Mouse (Mus musculus) liver, postnatal 0 days (tissue): ENCODE results near the gene Pdik1l. TPM values are rescaled to one million over a fixed set of nuclear protein-coding genes. Genes with fewer than 3 reads are reported as not detected.
A peak's percentile ranks its signal among the peaks of the same experiment; 100 is the strongest.

Source experiments
- ATAC-seq: fragments of 200-750 bp; cut with Nextera tagmentation; 2 replicates; pipeline ENCODE4 v1.8.0; 2017; ENCODE audit warnings: mild to moderate bottlenecking, moderate library complexity
- DNase-seq: peaks from one replicate; pipeline ENCODE4 v3.0.0-alpha.2; 2016
- H3K27ac ChIP-seq: fragments of 300-500 bp; sonication (generic); 2 replicates; pipeline ENCODE4 v1.5.1; 2014; ENCODE audit warnings: antibody characterized with exemption, moderate library complexity, mild to moderate bottlenecking, low read depth
- H3K27me3 ChIP-seq: fragments of 300-500 bp; sonication (generic); 2 replicates; pipeline ENCODE4 v1.6.1; 2014; ENCODE audit warnings: low read length, control low read depth, mixed read lengths; ENCODE audit not compliant: insufficient read depth
- H3K36me3 ChIP-seq: fragments of 300-500 bp; sonication (generic); replicated peaks from 2 replicates; pipeline ENCODE4 v1.6.1; 2014; ENCODE audit warnings: mild to moderate bottlenecking, control low read depth, low read length, moderate library complexity, mixed read lengths; ENCODE audit not compliant: insufficient read depth
- H3K4me1 ChIP-seq: fragments of 300-500 bp; sonication (generic); 2 replicates; pipeline ENCODE4 v1.6.1; 2014; ENCODE audit warnings: antibody characterized with exemption, mild to moderate bottlenecking, control low read depth; ENCODE audit not compliant: insufficient read depth
- H3K4me2 ChIP-seq: fragments of 300-500 bp; sonication (generic); 2 replicates; pipeline ENCODE4 v1.6.1; 2014; ENCODE audit warnings: low read depth, mild to moderate bottlenecking, low read length, moderate library complexity, mixed read lengths
- H3K4me3 ChIP-seq: fragments of 300-500 bp; sonication (generic); 2 replicates; pipeline ENCODE4 v1.5.1; 2014; ENCODE audit warnings: low read depth, low read length
- H3K9ac ChIP-seq: fragments of 300-500 bp; sonication (generic); replicated peaks from 2 replicates; pipeline ENCODE4 v1.6.1; 2014; ENCODE audit warnings: mild to moderate bottlenecking, moderate library complexity
- H3K9me3 ChIP-seq: fragments of 300-500 bp; sonication (generic); 2 replicates; pipeline ENCODE4 v1.6.1; 2016; ENCODE audit warnings: mild to moderate bottlenecking, control low read depth, low read length, mixed read lengths
- CTCF ChIP-seq: sonication (generic); IDR thresholded peaks from 2 replicates; pipeline ENCODE4 v1.5.1; 2016; ENCODE audit warnings: antibody characterized with exemption, low read depth
- EP300 ChIP-seq: IDR thresholded peaks from 2 replicates; pipeline ENCODE4 v1.6.1; 2016; ENCODE audit warnings: antibody characterized with exemption, low read depth, mild to moderate bottlenecking
- WGBS: fragments of 180-500 bp; shearing (Covaris S2); extraction: QIAGEN DNeasy Blood & Tissue Kit; methylation state at CpG from one replicate; pipeline ENCODE4 v1.1.7; 2014; ENCODE audit not compliant: insufficient replicate concordance; 5-methylcytosine and 5-hydroxymethylcytosine counted together
- polyA plus RNA-seq: library from polyadenylated mRNA; unstranded; fragments of >200 nt; fragmentation: Nextera tagmentation; extraction: Ambion mirVana; gene quantifications from 2 replicates; pipeline ENCODE4 v1.2.1, GENCODE M21; 2015

Gene Pdik1l
- polyA plus RNA-seq, 1 experiment from 2014 or later, result 7.2 TPM

DNA sequence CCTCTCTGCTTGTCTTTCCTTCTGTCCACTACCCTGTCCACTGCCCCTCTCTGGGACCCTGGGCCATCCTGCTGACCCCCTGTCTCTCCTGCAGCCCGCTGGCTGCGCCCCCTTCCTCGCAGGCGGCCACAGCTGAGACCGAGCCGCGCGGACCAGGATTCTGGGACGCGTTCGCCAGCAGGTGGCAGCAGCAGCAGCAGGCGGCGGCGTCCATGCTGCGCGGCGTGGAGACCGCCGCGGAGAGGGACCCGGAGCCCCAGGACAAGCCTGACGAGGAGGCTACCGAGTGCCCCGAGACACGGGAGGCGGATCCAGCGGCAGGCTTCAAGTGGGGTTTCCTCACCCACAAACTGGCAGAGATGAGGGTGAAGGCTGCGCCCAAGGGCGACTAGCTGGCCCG lies 38.0 kb downstream of the Pdik1l start:
- TF ChIP-seq CTCF, result peak; percentile 91
- TF ChIP-seq EP300, result no peak
- H3K9ac ChIP-seq, result no peak overlapping the region
- H3K4me3 ChIP-seq, result peak overlapping the region; percentile 32
- DNase-seq (peak; percentile 81), ATAC-seq (peak; percentile 34; the same call in 1 of the 2 replicates)
- peak overlapping the region; percentile 64 for H3K4me2 ChIP-seq
- H3K36me3 ChIP-seq, result no peaks in the 10 kb centered on the region
- no peaks in the 10 kb centered on the region for H3K9me3 ChIP-seq
- peaks cover 35% of the 10 kb centered on the region for H3K4me1 ChIP-seq
- H3K27ac ChIP-seq, result no peak overlapping the region
- peaks cover 83% of the 10 kb centered on the region for H3K27me3 ChIP-seq
- WGBS, result 2% methylated on average over 30 of the region's 30 CpGs

GRCm38 (mm10) chr4:134246719-134247258 lies 40.9 kb downstream of the Pdik1l start, which contains the start of gene Gm30191:
Gm30191 (plus strand) TSS chr4:134246935.
- WGBS, result 74% methylated on average over 7 of the region's 7 CpGs
- peaks cover 32% of the 10 kb centered on the region for H3K4me1 ChIP-seq
- H3K4me2 ChIP-seq, result peak within 1 kb of the TSS; percentile 100
- TF ChIP-seq CTCF (no peak), EP300 (no peak)
- DNase-seq (no peak), ATAC-seq (no peak)
- H3K9me3 ChIP-seq, result no peaks in the 10 kb centered on the region
- no peaks in the 10 kb centered on the region for H3K36me3 ChIP-seq
- no peak within 1 kb of the TSS for H3K27ac ChIP-seq
- peaks cover 55% of the 10 kb centered on the region for H3K27me3 ChIP-seq
- peak within 1 kb of the TSS; percentile 87 for H3K4me3 ChIP-seq
- no peak within 1 kb of the TSS for H3K9ac ChIP-seq

GRCm38 (mm10) chr4:134246256-134246655 lies 41.4 kb downstream of the Pdik1l start:
- Histone ChIP-seq H3K36me3 (no peaks in the 10 kb centered on the region), H3K4me2 (no peak overlapping the region), H3K4me1 (peaks cover 26% of the 10 kb centered on the region), H3K4me3 (no peak overlapping the region), H3K9me3 (no peaks in the 10 kb centered on the region), H3K27me3 (peaks cover 50% of the 10 kb centered on the region), H3K27ac (no peak overlapping the region), H3K9ac (no peak overlapping the region)
- no peak for ATAC-seq
- TF ChIP-seq EP300, result no peak
- TF ChIP-seq CTCF, result no peak
- no peak for DNase-seq
- 56% methylated on average over 4 of the region's 4 CpGs for WGBS

DNA sequence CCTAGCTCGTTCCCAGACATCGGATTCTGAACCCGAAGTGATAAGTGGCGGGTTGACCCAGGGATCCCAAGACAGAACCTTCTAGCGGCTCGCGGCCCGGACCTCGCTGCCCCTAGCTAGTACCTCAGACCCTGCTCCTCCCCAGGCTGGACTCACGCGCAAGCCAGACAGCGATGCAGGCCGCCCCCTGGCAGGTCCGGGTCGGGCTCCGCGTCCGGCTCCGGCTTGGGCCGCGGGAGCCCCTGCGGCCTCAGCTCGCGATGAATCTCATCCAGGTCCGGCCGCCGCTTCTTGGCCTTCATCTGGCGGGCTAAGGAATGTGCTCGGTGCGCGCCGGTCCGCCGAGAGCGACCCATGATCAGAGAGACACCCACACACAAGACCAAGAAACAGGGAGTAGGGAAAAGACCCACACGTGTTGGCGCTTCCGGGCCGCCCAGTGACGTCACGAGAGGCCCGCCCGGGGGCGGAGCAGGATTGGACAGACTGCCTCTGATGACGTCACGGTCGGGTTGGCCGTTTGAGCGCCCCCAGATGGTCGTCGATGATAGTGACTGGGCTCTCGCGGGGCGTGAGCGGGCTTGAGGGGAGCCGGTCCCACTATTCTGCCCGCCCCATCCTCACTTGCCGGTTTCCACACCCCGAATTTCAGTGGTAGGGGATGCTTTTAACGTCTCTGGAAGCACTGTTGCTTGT lies 42.4 kb downstream of the Pdik1l start, which contains the start of gene Zfp593:
Gene Zfp593, minus strand, starts transcription at position 445 of the 696 bp plus-strand sequence.
- WGBS, result under 1% methylated on average over 60 of the region's 60 CpGs
- H3K9me3 ChIP-seq, result no peaks in the 10 kb centered on the region

GRCm38 (mm10) chr4:134243516-134244250 lies 44.0 kb downstream of the Pdik1l start, which contains the start of gene E130218I03Rik:
E130218I03Rik (plus strand) TSS chr4:134243662.
- H3K27me3 ChIP-seq, result peaks cover 24% of the 10 kb centered on the region
- H3K27ac ChIP-seq, result no peak within 1 kb of the TSS
- DNase-seq (no peak), ATAC-seq (no peak)
- no peak for TF ChIP-seq CTCF
- no peak for TF ChIP-seq EP300
- H3K4me2 ChIP-seq, result peak within 1 kb of the TSS; percentile 100
- peaks cover 15% of the 10 kb centered on the region for H3K4me1 ChIP-seq
- 91% methylated on average over 17 of the region's 17 CpGs for WGBS
- no peaks in the 10 kb centered on the region for H3K36me3 ChIP-seq
- H3K9me3 ChIP-seq, result no peaks in the 10 kb centered on the region
- no peak within 1 kb of the TSS for H3K4me3 ChIP-seq
- no peak within 1 kb of the TSS for H3K9ac ChIP-seq

More for the DNA sequence above, 42.4 kb downstream of the Pdik1l start, which contains the start of gene Zfp593:
- peak within 1 kb of the TSS; percentile 100 for H3K4me2 ChIP-seq
- H3K36me3 ChIP-seq, result no peaks in the 10 kb centered on the region
- H3K4me1 ChIP-seq, result peaks cover 18% of the 10 kb centered on the region
- DNase-seq (peak; percentile 96), ATAC-seq (peak; percentile 85)
- H3K4me3 ChIP-seq, result peak within 1 kb of the TSS; percentile 87
- peaks cover 40% of the 10 kb centered on the region for H3K27me3 ChIP-seq
- H3K9ac ChIP-seq, result peak within 1 kb of the TSS; percentile 83
- TF ChIP-seq EP300 (no peak), CTCF (peak; percentile 89)
- H3K27ac ChIP-seq, result peak within 1 kb of the TSS; percentile 30; the same call in 1 of the 2 replicates

- 9% methylated on average over 10 of the region's 10 CpGs for WGBS
Measured at GRCm38 (mm10) chr4:134238686-134239085, 49.0 kb downstream of the Pdik1l start.

More at GRCm38 (mm10) chr4:134238686-134239085, 49.0 kb downstream of the Pdik1l start:
- H3K36me3 ChIP-seq, result no peaks in the 10 kb centered on the region
- no peaks in the 10 kb centered on the region for H3K9me3 ChIP-seq
- peaks cover 2% of the 10 kb centered on the region; the same call in 1 of the 2 replicates for H3K4me1 ChIP-seq
- 0 out of 2 replicates have a peak, but pooled peaks cover 3% of the 10 kb centered on the region for H3K27me3 ChIP-seq
- peak overlapping the region; percentile 44 for H3K4me2 ChIP-seq
- ATAC-seq (peak; percentile 25; the same call in 1 of the 2 replicates), DNase-seq (no peak)
- no peak overlapping the region for H3K4me3 ChIP-seq
- H3K27ac ChIP-seq, result no peak overlapping the region
- no peak overlapping the region for H3K9ac ChIP-seq
- no peak for TF ChIP-seq CTCF
- TF ChIP-seq EP300, result no peak
